Mouse (Mus musculus) cerebellum, postnatal 14 days (tissue): ENCODE measurements around the gene Slco1c1.

Source experiments
- DNase-seq, 2 experiments: peaks; one replicate each; pipeline ENCODE4 v3.0.0; 2021; ENCODE audit warnings: mixed read lengths in 2 of 2

The Slco1c1 gene

DNA sequence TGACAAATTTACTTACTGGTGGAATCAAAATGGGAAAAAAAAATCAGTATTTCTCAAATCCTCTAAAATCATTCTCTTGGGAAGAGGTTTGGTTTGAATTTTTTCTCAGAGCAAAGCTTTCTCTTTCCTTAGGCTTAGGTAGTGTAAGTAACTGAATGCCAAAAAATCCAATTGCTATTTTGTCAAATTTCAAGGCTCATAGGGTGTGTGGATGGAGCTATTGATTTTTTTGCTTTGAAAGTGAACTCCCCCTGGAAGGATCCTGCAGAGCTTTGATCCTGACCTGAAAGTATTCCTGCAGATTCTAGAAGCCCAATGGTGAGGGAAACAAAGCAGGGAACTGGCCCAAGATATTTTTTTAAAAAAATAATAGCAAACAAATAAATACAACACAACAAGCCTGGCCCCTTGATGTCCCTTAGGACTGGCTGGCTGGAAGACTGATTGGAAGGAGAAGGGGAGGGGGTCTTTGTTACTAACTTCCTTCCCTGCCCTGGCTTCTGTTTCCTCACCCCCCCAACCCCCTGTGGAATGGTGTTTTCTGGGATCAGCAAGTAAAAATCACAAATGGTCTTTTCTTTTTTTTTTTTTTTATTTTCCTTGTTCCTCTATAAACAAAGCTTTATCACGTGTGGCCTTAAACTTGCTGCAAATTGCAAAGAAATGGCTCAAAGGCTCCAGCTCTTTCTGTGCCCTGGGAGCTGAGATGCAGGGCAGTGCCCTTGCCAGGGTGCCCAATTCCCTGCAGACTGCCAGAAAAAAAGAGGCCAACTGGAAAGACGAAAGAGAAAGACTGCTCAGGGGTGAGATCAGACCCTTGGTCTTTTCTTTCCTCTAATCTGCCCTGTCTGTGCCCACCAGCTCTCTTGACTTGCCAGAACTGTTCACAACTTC lies at the start of gene Slco1c1:
Slco1c1 (plus strand) TSS at position 622 of the 894 bp plus-strand sequence.
- DNase-seq = peak in 1 of 2 experiments; percentile 5

DNA sequence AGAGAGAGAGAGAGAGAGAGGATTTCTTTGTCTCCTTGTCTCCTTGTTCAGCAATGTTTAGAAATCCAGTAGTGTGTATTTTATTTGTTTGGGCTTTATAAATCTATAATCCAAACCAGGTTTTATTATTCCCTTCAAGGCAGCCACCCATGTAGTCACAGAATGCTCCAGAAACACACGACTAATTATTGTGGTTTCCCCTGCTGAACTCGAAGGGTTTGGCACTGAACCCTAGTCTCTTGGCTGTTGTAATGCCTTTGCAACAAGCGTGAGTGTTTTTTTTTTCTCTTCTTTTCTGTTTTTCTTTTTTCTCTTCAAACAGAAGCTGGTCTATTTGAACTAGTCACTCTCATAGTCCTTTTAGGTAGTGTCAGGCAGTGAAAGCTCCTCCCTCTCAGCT lies 49.5 kb upstream of the Slco1c1 start:
- no peak for DNase-seq

DNA sequence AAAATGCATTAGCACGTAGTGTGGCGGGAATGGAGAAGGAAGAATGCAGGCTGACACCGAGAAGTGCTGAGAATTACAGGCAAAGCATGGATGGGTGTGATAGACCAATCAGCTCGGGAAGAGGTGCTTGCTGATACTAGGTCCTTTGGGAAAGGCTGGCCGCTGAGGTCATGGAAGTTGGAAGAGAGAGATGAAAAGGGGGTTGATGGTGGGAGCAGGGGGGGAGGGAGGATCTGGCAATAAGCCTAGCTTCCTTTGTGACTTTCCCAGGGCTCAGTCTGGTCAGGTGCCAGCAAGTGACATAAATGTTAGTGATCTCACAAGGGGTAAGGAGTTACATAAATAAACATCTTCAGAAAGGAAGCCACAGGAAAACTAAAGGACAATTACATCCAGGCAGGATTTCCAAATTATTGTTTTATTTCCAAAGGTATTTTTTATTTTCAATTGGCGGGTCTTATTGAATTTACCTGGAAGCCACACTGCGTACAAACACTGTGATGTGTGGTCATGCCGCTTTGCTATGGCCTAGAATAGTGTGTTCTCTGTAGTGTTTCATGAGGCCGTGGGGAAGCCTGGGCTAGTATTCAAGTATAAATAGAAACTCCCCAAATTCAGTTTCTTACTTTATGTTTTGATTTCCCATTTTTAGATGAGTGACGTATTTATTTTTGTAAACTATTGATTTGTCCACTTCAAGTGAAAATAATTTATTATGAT lies 38.7 kb upstream of the Slco1c1 start:
- DNase-seq = peak in 1 of 2 experiments; percentile 23

DNA sequence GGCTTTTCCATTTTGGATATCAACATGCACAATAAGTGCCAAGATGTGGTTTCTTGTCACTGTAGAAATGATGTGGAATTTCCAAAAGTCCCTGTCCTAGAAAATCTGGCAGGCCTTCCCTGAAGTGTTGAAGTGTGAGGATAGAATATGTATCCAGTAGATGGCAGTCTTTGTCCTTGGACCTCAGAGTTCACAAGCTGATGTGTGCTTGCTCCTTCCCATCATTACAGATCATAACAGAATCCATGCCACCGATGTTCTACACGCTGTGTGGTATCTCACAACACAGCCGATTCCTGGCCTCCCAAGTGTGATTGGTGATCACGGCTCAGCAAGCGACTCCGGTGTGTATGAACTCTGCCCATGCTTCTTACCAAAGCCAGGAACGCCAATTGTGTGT lies 36.9 kb upstream of the Slco1c1 start:
- DNase-seq = peak; percentile 19 to 36

DNA sequence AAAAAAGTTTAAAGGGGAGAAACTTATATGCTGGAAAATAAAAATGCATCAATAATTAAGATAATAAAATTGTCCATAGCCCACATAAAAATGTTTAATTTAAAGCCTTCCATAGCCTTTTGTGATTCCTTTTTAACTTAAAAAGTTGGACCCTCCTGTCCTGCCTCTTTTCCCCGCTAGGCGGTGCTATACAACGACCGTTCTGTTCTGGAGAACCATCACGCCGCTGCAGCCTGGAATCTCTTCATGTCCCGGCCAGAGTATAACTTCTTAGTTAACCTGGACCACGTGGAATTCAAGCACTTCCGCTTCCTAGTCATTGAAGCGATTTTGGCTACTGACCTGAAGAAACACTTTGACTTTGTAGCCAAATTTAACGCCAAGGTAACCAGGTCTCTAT lies 35.5 kb upstream of the Slco1c1 start:
- peak; percentile 62 to 80 for DNase-seq

DNA sequence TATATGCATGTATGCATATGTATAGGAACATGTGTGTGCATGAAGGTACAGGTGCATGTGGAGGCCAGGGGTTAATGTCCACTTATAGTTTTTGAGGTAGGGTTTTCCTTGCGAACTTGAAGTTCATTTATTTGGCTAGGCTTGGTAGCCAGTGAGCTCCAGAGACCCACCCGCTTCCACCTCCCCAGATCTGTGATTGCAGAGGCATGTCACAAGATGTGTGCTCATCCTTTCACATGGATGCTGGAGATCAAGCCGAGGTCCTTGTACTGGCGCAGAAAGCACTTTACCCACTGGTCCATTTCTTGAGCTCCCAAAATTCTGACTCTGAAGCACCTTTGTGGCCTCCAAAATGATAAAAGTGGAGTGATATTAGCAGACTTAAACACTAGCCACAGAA lies 29.3 kb upstream of the Slco1c1 start:
- DNase-seq = no peak

DNA sequence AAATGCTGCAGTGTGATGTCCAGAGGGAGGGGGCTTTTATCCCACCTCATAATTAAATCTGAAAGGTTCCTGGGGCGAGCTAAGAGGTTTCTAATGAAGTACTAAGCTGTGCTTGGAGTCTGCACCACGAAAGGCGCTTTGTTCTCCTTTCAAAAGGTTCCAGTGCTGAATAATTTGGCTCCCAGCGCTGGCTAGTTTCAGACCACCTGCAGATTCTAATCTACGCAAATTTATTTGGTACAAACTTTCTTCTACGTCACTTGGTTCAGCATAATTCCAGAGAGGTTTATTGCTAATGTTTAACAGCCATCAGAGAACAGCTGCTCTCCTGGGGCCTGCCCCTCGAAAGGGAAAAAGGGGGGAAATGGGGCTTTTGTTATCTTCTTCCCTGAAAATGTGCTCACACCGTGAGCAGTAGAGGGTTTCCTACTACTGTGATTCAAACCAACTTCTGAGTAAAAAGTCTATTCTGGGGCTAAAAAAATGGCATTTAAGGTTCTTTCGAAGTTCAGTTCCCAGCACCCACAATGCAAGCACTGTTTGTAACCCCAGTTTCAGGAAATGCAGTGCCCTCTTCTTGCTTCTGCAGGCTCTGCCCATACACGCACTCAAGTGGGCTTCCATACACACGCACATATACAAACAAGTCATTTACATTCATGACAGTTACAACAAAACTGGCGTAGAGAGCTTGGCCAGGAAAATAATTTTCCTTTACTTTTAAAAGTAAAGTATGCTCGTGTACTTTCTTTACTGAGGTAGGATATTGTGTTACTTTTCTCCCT lies 28.3 kb upstream of the Slco1c1 start:
- no peak for DNase-seq

DNA sequence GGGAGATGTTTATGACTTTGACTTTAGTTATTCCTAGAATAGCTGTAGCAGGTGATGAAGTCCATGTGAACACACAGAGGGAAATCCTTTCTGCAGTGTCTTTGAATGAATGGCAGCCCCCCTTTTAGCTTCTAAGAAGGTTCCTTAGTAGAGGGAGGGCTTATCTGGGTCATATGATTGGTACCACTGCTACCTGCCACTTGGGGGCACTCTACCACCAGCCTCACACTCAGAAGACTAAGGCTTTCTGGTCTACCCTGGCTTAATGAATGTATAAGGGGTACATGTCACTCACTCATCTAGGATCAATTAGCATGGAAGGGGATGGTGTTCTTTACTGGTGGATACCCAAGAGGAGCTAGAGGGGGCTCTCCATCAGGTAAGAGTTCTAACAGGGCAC lies 24.7 kb upstream of the Slco1c1 start:
- no peak for DNase-seq

DNA sequence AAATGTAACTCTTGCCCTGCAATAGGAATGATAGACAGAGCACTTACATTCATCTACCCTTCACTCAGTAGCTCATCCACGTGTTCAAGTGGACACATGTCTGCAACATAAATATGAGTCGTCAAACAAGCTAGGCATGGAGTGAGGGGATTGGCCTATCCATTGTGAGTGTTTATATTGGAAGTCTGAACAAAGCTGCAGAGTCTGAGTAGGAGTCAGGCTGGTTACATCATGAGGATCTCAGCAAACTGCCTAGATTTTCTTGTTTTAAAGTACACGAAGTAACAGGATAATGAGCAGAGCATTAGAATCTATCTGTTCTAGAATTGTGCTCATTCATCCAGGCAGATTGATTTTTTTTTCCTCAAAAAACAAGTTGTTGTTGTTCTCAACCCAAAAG lies 23.0 kb upstream of the Slco1c1 start:
- DNase-seq = no peak

DNA sequence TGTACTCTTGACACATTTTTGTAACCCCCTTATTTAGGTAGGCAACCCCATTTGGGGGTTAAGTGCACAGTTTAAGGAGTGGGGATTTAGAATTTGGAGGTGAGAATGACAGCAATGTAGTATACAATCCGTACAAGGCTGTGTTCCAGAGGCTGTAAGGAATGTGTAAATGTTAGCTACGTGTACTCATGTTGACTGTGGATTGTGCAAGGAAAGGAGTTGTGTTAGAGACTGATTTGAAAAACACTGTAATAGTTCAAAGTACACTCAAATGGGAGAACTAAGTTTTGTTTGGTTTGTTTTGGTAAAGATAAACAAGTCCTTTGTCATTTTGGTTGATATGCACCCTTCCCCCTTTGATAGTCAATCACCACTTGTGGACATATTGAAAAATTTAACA lies 1.6 kb upstream of the Slco1c1 start:
- no peak for DNase-seq

DNA sequence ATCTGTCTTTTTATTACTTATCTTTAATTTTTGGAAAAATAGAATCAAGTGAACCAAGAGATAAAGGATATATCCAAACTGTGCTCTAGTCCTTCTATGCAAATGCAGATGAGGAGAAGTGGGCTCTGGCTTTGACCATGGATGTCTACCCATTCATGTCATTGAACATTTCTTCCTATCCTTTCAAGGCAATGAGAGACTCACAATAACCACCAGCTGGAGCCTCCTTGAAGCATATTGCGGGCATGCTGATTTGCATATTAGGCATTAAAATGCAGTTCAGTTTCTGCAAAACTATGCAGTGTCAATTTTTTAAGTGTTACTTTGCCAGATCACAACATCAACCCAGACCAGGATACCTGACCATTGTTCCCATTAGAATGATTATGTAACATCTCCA lies 1.6 kb downstream of the Slco1c1 start:
- no peak for DNase-seq

DNA sequence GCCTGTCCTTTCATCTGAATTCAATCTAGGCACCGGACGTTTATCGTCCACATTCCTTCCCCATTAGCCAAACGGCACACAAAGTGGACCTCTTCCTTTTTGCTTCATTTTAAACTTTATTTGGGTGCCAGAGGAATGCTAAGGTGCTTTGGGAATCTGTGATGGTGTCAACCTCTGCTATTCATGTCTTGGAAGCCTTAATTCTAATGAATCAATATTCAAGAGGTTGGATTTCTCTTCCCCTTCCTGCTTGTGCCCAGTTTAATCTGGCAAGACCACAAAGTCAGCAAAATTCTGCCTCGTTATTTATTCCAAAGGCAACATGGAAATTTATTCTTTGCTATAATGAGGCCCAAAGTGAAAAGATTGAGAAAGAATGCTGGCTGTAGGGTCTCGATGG lies 6.7 kb downstream of the Slco1c1 start:
- DNase-seq = no peak

DNA sequence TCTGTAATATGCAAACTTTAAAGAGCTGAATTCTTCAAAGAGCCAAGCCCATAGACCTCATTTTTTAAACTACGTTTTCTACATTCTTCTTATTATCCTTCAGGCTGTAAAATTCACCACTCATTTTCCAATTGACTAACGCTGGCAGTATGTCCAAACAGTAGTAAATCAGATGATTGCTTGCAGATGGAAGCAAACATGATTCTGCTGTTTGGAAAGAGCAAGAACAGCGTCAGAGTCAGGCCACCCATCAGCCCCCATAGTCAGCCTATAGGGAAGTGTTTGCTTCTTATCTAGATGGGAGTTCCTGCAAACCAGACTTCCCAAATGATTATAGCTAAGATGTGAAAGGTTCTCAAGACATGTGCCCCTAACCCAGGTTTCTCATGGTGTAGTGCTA lies 13.1 kb downstream of the Slco1c1 start:
- no peak for DNase-seq

DNA sequence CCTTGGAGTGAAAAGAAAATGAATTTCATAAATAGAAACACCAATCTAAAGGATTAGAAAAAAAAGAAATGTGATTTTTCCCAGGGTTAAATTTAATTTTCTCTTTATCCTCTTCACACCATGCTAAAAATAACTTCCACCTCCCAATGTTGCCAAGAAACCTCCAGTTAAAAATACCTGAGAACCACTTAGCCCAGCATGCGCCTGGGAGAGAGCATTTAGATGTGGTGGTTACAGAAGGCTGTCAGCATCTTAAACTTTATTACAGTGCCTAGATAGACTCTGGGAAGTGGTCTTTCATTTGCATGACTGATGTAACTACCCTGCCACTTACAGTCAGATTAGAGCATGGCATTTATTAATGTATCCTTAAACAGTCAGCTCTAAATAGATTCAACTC lies 17.0 kb downstream of the Slco1c1 start:
- no peak for DNase-seq

DNA sequence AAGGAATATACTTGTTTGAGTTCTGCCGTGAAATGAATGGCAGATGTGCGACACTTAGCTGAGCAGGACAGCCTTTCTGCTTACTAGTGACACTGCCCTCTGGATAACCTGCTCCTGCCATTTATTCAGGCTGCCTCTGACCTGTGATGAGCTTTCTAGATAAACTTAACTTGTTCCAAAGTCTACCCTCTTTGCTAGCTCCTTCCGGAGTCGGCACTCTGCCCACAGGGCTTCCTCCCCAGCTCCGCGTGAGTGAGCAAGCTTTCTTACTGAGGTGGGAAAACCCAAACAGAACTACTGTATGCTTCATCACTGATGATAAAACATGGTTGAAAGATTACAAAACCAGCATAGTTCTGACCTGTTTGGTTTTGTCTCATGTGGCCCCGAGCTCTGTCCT lies 19.2 kb downstream of the Slco1c1 start:
- DNase-seq = no peak

DNA sequence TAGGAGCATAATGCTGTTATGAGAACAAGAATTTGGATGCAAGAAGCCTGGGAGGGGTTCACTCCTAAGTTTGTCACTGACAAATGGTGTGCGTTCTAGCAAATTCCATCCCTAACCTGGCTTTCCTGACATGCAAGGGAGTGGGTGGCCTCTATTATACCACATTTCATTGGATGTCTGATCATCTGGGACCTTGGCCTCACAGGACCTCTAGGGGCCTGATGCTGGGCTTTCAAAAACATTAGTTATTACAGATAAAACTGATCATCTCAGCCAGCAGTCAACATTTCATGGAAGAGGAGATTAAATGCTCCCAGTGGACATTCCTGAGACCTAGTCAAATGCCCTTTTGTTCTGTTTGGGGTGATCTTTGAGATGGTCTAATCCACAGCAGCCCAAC lies 34.0 kb downstream of the Slco1c1 start:
- no peak for DNase-seq

DNA sequence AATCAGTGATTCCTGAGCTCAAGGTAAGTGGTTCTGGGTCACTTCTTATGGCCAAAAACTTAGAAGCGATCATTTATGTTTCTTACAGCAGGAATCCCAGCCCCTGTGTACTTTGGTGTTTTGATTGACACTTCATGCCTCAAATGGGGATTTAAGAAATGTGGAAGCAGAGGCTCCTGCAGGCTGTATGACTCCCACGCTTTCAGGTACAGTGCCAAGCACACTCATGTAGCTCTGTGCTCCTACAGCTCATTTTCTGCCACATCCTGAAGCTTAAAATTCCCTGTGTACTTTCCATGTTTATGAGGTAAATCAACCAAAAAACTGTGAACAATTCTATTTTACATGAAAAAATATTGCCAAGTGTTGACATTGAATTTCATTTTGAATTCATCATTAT lies 43.2 kb downstream of the Slco1c1 start:
- DNase-seq = peak in 1 of 2 experiments; percentile 8

DNA sequence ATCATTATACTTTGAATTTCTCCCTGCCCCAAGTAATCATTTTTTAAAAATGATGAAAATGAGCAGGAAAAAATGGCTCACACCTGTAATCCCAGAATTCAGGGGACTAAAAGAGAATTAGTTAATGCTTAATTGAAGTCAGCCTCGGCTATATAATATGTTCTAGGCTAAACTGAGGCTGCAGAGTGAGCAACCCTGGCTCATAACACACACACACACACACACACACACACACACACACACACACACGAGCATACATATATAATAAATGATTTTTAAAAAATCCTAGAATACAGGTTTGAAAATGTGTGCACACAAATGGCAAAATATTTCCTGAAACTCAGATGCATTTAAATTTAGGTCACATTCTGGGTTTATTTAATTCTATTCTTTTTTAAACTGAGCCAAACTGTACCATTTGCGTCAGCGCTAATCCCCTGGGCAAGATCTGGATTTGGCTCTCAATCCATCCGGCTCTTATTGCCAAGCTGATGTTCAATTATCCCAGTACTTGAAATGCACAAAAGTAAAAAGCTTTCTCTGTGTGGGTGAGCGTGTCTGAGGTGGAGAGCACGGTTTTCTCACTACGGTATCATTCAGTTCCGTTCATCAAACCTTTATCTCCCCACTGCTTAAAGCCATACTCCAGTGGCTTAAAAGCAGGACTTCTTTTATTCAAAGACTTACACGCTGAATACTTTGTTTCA lies 43.8 kb downstream of the Slco1c1 start:
- peak in 1 of 2 experiments; percentile 30 for DNase-seq

DNA sequence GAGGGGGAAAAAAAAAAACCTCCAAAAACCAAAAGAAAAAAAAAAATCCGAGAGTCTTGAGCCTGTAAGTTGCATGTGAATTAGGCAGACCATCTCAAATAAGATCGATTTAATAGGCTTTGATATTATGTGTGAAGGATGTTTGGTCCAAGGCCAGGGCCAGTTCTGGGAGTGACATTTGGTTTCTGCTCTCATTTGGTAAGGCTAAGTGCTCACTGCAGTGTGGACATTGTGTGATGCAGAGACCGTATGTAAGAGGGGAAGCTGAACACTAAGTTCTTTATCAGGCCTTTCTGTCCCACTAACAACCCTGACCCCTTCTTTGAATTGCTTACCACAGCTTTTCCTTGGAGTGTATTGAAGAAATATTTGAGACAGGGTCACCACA lies 44.4 kb downstream of the Slco1c1 start:
- peak; percentile 5 to 24 for DNase-seq

DNA sequence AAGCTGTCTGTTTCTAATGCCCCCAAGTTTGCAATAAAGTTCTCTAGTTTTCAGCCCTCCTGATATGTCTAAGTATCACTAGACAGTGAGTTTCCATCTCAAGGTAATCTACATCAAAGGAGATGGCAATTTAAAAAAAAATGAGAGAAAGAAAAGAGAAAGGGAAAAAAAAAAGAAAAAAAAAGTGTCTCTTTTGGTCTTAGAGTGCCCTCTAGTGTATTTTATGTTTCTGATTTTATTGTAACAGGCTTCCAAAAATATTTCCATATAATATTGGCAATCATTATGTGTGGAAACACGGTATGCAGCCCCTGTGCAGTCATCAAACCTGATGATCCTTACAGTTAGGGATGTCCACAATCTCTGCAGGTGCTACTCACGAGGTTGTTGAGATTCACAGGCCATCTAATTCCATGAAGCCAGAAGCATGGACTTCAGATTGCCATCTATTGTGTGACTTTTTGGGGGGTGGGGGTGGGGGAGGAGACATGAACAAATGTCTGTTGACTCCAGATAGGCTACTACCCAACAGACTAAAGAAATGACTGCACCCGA lies 52.6 kb downstream of the Slco1c1 start:
- peak in 1 of 2 experiments; percentile 5 for DNase-seq

DNA sequence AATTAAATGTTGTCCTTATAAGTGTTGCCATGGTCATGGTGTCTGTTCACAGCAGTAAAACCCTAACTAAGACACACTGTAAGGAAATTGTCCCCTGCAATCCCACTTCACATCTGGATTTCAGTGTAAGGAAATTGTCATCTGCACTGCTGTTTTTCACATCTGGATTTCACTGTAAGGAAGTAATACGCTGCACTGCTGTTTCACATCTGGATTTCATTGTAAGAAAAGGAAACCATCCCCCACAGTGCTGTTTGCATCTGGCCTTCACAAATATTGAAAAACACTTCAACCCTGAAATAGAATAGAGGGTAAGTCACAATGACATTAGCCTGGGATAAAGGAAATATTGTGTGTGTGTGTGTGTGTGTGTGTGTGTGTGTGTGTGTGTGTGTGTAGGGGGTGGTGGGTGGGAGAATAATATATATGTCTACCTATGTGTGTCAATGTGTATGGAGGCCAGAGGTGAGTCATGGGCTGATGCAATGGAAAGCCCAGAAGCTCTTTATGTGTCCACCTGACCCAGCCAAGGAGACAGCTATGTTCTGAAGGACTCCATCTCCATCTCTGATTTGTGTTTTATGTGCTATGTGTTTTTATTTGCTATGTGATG lies 60.7 kb downstream of the Slco1c1 start:
- DNase-seq = no peak

DNA sequence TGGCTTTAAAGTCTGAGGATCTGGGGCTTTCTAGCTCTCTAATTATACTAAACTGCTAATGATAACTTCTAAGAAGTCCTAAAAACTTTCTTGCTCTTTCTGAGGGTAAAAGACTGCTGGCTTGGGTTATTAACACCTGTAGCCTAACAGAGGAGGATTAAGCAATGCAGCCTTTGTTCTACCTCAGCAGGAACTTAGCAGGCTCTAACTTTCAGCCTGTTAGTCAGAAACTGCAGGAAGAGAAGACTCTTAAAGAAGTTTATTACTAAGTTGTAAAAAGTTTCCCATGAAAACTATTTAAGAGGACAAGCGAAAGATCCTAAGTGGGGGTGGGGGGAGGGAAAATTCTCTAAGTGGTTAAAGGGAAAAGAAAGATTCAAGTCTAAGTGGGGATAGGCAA lies 65.8 kb downstream of the Slco1c1 start:
- no peak for DNase-seq
